Mouse (Mus musculus) thymus, postnatal 25 days (tissue): ENCODE measurements around the gene Cst3.

Experiments
- DNase-seq: peaks from one replicate; pipeline ENCODE4 v3.0.0; 2022

Cst3 gene

GRCm38 (mm10) chr2:148875335-148875811 is at the start of gene Cst3:
TSS of gene Cst3 (minus strand) at chr2:148875692.
- peak; percentile 89 for DNase-seq

DNA sequence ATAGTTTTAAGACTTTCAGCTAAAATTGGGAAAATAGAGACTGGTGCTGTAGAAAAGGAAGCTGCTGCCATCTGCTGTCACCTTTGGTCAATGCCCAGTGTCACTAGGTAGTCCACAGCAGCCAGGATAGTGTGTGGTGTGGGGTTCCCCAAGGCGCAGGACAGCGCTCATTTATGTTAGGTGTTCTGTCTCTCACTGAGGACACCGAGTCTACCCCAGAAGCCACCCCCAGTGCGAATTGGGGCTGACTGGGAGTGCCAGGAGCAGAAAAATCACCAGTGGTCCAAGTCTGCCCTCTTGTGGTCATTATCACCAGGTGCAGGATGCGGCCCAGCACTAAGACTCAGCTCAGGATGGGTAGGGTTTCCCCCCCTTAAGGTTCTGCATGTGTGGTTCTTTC is 26.8 kb upstream of the Cst3 start:
- peak; percentile 41 for DNase-seq

GRCm38 (mm10) chr2:148900305-148900704 is 24.8 kb upstream of the Cst3 start:
- DNase-seq = no peak

GRCm38 (mm10) chr2:148896219-148896618 is 20.7 kb upstream of the Cst3 start:
- no peak for DNase-seq

DNA sequence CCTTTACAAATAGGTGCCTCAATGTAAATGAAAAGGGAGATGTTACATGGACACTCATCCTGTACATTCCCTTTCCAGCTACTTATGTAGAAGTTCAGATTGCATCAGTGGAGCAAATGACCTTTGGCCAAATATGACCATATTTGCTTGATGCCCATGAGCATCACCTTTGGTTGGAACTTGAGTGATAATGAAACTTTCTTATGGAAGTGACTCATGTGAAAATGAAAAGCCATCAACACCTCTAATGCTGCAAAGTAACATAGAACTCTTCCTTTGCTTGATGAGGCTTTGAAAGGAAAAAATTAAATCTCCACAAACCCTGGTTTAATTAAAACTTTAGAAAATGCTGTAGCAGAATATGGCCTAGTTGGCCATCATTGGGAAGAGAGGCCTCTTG is 17.6 kb upstream of the Cst3 start:
- no peak for DNase-seq

DNA sequence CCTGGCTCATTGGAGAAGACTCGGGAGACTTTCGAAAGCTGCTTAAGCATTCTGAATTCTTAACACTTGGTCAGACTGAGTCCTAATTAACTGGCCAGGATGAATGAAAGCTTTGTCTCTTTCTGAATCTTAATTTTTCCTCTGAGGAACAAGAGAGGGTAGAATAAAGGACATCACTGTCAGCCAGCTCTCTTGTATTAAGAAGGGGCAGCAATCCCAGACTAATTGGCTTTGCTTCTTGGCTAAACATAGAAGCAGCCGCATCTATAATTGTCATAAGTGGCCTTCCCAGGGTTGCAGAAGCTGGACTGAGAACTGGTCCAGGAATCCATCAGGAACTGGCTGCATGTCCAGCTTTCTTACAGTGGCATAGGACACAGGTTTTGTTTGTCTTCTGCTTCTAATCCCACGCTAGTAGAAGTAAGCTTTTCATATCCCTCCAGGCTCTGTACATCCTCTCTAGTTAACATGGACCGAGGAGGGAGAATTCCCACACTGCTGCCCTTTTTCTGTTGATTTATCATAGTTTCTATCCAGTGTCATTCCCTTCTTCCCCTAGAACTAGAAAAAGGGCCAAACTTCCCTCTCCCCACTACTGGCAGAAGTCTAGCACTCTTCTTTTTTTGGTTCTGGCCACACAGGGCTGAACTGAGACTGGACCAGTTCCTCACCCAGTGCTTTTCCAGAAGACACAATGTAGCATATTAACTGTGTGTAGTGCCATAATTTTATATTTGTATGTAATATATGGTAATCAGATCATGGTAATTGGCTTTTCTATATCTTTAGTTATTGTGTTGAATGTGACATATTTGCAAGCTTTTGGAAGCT is 14.7 kb upstream of the Cst3 start:
- DNase-seq = no peak

DNA sequence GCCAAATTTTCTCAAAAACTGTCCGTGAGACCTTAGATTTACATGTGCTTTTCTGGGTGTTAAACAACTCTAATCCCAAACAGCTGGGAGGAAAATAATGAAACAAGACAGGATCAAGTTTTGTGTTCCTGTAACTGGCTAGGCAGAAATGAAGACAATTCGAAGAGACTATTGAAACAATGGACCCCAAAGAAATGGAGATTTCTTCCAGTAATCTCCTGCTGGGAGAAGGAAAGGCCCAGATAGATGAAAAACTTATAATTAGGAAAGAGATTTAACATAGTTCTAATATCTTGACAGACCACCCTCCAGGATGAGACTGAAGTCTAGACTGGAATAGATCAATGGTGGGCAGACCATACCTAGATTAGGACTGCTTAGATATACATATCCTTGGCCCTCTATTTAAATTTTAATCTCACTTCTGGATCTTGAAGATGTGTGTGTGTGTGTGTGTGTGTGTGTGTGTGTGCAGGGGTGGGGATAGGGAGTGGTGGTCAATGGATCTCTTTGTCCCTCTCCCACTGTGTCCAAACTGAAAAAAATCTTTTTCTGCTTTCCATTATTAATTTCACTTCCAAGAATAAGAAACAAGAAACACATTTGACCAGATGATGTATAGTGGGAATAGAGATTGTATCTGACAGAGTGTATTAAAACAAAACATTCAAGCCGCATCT is 14.0 kb upstream of the Cst3 start:
- no peak for DNase-seq

DNA sequence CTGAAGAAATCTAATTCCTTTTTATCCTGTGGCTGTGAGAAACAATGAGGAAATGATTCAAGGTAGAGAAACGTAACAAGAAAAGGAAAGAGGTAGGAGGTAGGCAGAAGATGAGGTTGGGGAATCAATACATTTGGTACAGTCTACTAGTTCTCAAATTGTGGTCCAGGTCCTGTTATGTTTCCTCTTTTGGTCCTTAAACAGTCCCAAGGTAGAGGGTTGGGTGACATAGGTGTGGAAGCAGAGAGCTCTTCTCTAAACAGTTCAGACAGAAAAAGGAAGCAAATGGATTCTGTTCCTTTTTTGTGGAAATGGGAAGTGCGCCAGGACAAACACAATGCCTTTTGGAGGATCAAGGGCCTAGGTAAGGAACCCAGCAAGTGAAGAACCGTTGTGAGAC is 13.4 kb upstream of the Cst3 start:
- DNase-seq = no peak

GRCm38 (mm10) chr2:148884738-148885137 is 9.2 kb upstream of the Cst3 start:
- DNase-seq = no peak

GRCm38 (mm10) chr2:148879199-148879598 is 3.7 kb upstream of the Cst3 start:
- no peak for DNase-seq

DNA sequence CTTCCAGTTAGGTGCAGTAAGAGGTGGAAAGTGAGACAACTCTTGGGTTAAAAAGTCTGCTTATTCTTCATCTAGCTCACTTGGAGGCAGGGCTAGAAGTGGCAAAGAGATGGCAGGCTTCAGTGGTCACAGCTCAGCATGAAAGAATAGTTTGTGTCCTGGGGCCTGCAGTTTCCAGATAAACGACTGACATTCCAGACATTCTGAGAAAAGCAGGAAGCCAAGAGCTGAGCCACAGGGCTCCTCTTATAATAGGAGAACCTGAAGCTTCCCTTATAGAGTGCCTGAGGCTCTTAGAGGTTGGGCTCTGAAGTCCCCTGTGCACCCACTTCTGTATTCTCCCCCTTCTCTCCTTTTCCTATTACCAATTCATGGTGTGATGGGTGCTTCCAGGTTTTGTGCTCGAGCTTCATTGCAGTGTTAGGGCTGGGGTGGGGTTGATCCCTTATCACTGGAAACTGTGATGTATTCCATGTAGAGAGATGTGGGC is 3.2 kb upstream of the Cst3 start:
- no peak for DNase-seq

DNA sequence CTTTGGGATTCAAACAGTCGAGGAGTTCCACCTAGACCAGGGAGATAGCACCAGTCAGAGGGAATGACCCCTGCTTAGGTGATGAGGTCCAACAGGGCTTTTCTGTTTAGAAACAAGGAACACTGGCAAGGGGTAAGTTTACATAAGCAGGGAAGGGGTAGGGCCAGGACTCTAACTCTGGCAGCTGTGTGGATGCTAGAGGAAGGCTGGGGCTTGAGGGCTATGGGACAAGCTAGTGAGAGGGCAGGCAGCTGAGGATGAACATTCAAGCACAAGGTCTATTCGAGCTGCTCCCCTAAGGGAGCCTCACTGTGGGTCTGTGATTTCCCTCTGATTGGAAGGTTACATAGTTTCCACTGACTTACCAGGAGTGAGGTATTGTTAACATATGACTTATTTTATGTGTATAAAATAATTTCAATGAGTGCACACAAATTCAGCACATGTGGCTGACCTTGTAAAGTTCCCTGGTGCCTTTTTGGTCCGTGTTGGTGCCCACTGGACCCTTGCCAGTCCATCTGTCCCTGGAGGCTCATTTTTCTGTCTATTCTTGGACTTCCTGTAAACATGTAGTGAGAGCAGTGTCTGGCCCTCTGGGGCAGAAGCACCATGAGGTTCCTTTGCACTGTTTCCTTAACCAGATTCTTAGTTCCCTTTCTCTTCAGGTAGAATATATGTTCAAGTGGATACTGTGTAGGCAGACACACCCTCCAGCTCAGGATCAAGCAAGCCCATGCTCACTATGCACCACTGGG is 1.7 kb upstream of the Cst3 start:
- DNase-seq = no peak

- no peak for DNase-seq
Observed at GRCm38 (mm10) chr2:148874617-148875334, 716 bp downstream of the Cst3 start.

DNA sequence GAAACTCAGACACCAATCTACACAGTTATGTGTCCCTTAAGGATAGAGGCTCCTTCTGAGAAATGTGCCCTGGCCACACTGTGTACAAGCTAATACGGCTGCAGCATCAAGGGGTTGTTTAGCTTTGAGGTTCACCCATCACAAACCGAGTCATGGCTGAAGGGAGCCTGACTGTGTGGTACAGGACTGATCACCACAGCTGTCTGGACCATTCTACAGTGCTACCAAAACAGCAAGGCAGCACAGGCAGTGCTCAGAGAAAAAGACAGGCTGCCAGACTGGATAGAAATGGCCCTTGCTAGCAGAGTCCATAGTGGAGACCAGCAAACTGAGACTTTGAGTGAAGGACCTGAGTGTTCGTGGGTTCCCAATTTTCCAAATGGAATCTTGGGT is 1.3 kb downstream of the Cst3 start:
- DNase-seq = no peak

DNA sequence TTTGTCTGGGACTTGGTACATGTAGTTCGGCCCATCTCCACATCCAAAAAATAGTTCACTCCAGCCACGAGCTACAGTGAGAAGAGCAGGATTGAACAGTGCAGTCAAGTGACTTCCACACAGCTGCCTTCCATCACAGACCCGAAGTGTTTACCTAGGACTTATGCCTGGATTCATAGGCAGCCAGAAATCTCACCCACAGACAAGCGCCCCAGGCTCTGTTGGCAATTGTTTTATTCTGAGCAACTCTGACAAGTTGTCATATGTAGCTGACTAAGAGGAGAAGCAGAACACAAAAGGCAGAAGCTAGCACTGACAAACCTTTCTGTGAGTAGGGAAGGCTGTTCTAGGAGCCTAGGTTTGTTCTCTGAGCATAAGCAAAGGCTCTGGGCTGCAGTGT is 2.6 kb downstream of the Cst3 start:
- no peak for DNase-seq

DNA sequence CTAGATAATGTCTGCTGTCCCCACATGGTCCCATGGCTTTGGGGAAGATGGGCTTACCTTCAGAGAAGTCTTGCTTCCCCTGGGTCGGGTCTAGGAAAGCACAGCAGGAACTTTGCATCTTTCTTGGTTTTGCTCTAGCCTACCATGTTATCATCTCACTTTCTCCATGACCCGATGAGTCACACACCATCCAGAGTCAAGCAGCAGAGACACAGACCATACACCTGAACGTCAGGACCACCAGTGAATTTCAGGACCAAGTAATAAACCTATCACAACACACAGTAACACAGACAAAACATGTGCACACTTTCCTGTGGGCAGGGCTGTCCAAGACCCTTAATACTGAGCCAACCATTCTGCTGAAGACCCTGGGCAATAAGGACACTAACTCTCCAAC is 5.0 kb downstream of the Cst3 start:
- no peak for DNase-seq

DNA sequence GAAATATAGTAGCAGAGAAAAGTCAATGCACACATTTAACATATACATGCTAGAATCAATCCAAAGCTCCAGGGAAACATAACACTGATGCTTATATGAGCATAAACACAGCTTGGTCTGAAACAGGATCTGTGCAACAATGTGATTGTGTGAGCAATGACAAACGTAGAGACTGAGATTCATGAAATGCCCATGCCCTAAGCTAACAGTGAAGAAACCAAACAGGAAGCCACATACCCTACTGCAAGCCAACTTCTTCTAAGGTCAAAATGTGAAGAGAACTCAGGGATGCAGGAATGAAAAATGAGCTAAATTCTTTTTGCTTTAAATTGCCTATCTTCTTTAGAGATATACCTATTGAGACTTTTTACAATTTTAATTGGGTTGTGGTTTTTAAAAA is 6.5 kb downstream of the Cst3 start:
- DNase-seq = no peak

DNA sequence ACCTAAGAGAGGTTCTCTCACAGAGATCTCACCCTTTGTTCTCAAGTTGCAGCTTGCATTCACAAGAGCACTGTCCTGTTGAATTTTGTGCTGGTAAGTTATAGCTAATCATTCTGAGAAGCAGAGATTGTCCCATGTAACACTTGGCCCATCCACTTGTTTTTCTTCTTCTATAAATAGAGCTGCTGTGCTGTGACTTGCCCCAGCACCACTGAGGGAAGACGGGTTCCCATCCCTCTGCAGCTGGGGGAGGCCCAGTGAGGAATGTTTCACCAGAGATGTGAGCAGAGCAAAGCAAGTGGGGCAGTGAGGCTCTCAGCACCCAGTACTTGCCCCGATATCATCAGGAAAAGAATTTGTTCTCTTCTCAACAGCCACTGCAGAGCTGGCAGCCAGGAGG is 10.5 kb downstream of the Cst3 start, which contains the start of gene 9230104L09Rik:
Gene 9230104L09Rik, minus strand, starts transcription at position 73 of the 400 bp plus-strand sequence.
- no peak for DNase-seq

DNA sequence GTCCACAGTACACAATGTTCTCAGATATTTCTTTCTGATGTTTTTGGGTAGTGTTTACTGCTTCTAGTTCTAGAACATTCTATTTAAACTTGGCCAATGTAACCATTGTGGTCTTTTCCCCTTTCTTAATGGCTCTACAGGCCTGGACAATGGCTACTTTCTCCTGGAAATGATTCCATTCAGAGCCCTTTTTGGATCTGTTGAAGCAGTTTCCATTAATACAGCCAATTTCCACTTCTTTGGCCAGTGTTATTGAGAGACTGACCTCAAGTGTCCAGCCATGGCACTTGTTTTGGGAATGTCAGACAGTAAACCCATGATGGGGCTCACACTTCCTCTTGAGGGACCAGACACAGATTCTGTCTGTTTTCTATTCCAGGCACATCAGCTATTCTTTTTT is 13.8 kb downstream of the Cst3 start:
- DNase-seq = no peak

- DNase-seq = no peak
Observed at GRCm38 (mm10) chr2:148860993-148861392, 14.5 kb downstream of the Cst3 start.

GRCm38 (mm10) chr2:148857506-148857905 is 18.0 kb downstream of the Cst3 start:
- DNase-seq = no peak

GRCm38 (mm10) chr2:148856630-148857400 is 18.7 kb downstream of the Cst3 start:
- DNase-seq = no peak
